Mouse (Mus musculus): ENCODE data around the gene Dnajb5. TPM values are rescaled to one million over a fixed set of nuclear protein-coding genes. Genes with fewer than 3 reads are reported as not detected.

Gene Dnajb5
- polyA plus RNA-seq, 1 experiment from 2014 or later, result 21.5 TPM

DNA sequence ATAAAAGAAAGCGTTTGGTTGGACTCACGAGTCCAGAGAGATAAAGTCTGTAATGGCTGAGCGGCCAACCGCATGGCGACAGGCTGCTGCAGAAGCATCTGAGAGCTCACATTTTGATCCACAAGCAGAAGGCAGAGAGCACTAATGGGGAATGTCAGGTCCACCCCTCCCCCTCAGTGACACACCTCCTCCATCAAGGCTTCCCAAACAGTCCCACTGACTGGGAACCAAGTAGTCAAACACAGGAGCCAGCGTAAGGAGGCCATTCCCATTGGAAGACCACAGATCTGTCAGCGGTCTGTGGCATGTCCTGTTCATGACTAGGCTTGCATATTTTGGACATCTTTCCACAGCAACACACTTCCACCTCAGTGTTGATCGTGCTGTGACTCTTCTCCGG lies 20.7 kb upstream of the Dnajb5 start:
- H3K4me3 ChIP-seq (ENCODE audit: low read depth, low read length), result no peak overlapping the region
- 92% methylated on average over 9 of the region's 9 CpGs for whole genome bisulfite sequencing

GRCm38 (mm10) chr4:42932229-42932969 lies 17.2 kb upstream of the Dnajb5 start:
- no peak overlapping the region for H3K4me3 ChIP-seq (ENCODE audit: low read depth, low read length)
- H3K27me3 ChIP-seq (ENCODE audit: control insufficient read depth, insufficient read depth, low read length), result no peaks in the 10 kb centered on the region
- H3K4me2 ChIP-seq (ENCODE audit: low read depth), result no peak overlapping the region
- no peak overlapping the region for H3K9ac ChIP-seq (ENCODE audit: low read length)
- 68% methylated on average over 8 of the region's 8 CpGs for WGBS
- DNase-seq (ENCODE audit: low spot score) (no peak), ATAC-seq (ENCODE audit: insufficient read depth, low FRiP score, low TSS enrichment) (no peak)
- no peak overlapping the region for H3K27ac ChIP-seq (ENCODE audit: low read depth, low read length)
- no peaks in the 10 kb centered on the region for H3K36me3 ChIP-seq (ENCODE audit: control insufficient read depth, insufficient read depth, low read length)
- no peaks in the 10 kb centered on the region for H3K4me1 ChIP-seq (ENCODE audit: control insufficient read depth, insufficient read depth, low read length)
- H3K9me3 ChIP-seq (ENCODE audit: control insufficient read depth, low read length), result no peaks in the 10 kb centered on the region

More for the DNA sequence above, 20.7 kb upstream of the Dnajb5 start:
- Histone ChIP-seq H3K27ac (ENCODE audit: low read depth, low read length) (no peak overlapping the region), H3K36me3 (ENCODE audit: control insufficient read depth, insufficient read depth, low read length) (no peaks in the 10 kb centered on the region), H3K9me3 (ENCODE audit: control insufficient read depth, low read length) (no peaks in the 10 kb centered on the region), H3K27me3 (ENCODE audit: control insufficient read depth, insufficient read depth, low read length) (no peaks in the 10 kb centered on the region), H3K9ac (ENCODE audit: low read length) (no peak overlapping the region), H3K4me2 (ENCODE audit: low read depth) (no peak overlapping the region), H3K4me1 (ENCODE audit: control insufficient read depth, insufficient read depth, low read length) (no peaks in the 10 kb centered on the region)
- DNase-seq (ENCODE audit: low spot score) (no peak), ATAC-seq (ENCODE audit: insufficient read depth, low FRiP score, low TSS enrichment) (no peak)

DNA sequence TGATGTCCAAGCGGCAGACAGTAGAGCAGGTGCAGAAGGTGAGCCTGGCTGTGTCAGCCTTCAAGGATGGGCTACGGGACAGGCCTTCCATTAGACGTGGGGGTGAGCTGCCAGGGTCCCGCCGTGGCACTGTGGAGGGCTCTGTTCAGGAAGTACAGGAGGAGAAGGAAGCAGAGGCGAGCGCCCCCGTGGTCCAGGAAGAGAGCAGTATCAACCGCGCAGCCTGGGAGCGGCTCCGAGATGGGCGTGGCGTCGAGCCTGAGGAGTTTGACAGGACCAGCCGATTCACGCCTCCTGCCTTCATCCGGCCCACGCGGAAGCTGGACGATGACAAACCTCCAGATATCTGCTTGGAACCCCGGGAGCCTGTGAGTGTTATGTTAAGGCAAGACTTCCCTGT lies 16.0 kb upstream of the Dnajb5 start:
- H3K9me3 ChIP-seq (ENCODE audit: control insufficient read depth, low read length), result no peaks in the 10 kb centered on the region
- peak; percentile 70 for DNase-seq (ENCODE audit: low spot score)
- WGBS, result 11% methylated on average over 22 of the region's 22 CpGs
- H3K4me3 ChIP-seq (ENCODE audit: low read depth, low read length), result no peak overlapping the region
- no peak overlapping the region for H3K27ac ChIP-seq (ENCODE audit: low read depth, low read length)
- H3K4me2 ChIP-seq (ENCODE audit: low read depth), result peak overlapping the region; percentile 4
- no peaks in the 10 kb centered on the region for H3K4me1 ChIP-seq (ENCODE audit: control insufficient read depth, insufficient read depth, low read length)
- no peaks in the 10 kb centered on the region for H3K27me3 ChIP-seq (ENCODE audit: control insufficient read depth, insufficient read depth, low read length)
- no peak for ATAC-seq (ENCODE audit: insufficient read depth, low FRiP score, low TSS enrichment)
- H3K9ac ChIP-seq (ENCODE audit: low read length), result 0 out of 2 replicates have a peak overlapping the region, but pooled peaks have one; percentile 33
- H3K36me3 ChIP-seq (ENCODE audit: control insufficient read depth, insufficient read depth, low read length), result no peaks in the 10 kb centered on the region

- no peaks in the 10 kb centered on the region for H3K27me3 ChIP-seq (ENCODE audit: control insufficient read depth, insufficient read depth, low read length)
Measured at GRCm38 (mm10) chr4:42941396-42941795, 8.2 kb upstream of the Dnajb5 start.

GRCm38 (mm10) chr4:42943341-42943740 lies 6.3 kb upstream of the Dnajb5 start:
- Histone ChIP-seq H3K27me3 (ENCODE audit: control insufficient read depth, insufficient read depth, low read length) (0 out of 2 replicates have a peak, but pooled peaks cover 2% of the 10 kb centered on the region), H3K4me2 (ENCODE audit: low read depth) (no peak overlapping the region), H3K9me3 (ENCODE audit: control insufficient read depth, low read length) (no peaks in the 10 kb centered on the region), H3K4me3 (ENCODE audit: low read depth, low read length) (no peak overlapping the region), H3K27ac (ENCODE audit: low read depth, low read length) (no peak overlapping the region), H3K4me1 (ENCODE audit: control insufficient read depth, insufficient read depth, low read length) (peaks cover 10% of the 10 kb centered on the region), H3K9ac (ENCODE audit: low read length) (no peak overlapping the region), H3K36me3 (ENCODE audit: control insufficient read depth, insufficient read depth, low read length) (no peaks in the 10 kb centered on the region)
- ATAC-seq (ENCODE audit: insufficient read depth, low FRiP score, low TSS enrichment) (no peak), DNase-seq (ENCODE audit: low spot score) (no peak)
- 83% methylated on average over 5 of the region's 5 CpGs for WGBS

More at GRCm38 (mm10) chr4:42941396-42941795, 8.2 kb upstream of the Dnajb5 start:
- peaks cover 4% of the 10 kb centered on the region for H3K4me1 ChIP-seq (ENCODE audit: control insufficient read depth, insufficient read depth, low read length)
- ATAC-seq (ENCODE audit: insufficient read depth, low FRiP score, low TSS enrichment) (no peak), DNase-seq (ENCODE audit: low spot score) (no peak)
- no peak overlapping the region for H3K27ac ChIP-seq (ENCODE audit: low read depth, low read length)
- WGBS, result 81% methylated on average over 7 of the region's 7 CpGs
- no peaks in the 10 kb centered on the region for H3K9me3 ChIP-seq (ENCODE audit: control insufficient read depth, low read length)
- no peaks in the 10 kb centered on the region for H3K36me3 ChIP-seq (ENCODE audit: control insufficient read depth, insufficient read depth, low read length)
- H3K4me2 ChIP-seq (ENCODE audit: low read depth), result no peak overlapping the region
- H3K9ac ChIP-seq (ENCODE audit: low read length), result no peak overlapping the region
- H3K4me3 ChIP-seq (ENCODE audit: low read depth, low read length), result no peak overlapping the region

DNA sequence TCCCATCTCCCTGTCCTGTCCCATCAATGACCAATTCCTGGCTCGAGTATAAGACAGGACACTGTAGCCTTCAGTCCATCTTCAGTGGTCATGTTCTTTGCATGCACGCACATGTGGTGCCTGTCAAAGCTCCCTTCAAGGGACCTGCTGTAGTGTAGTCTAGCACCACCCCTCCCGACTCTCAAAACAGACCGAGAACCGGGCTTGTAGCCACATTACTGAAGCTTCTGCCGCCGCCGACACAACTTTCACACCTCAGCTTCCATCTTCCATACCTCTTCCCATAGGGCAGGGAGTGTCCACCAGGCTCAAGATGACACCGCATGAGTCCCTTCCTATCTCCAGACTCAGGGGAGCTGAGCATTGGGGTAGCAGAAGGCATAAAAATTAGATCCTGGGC lies 5.4 kb upstream of the Dnajb5 start:
- 85% methylated on average over 9 of the region's 9 CpGs for WGBS
- H3K9ac ChIP-seq (ENCODE audit: low read length), result no peak overlapping the region
- H3K36me3 ChIP-seq (ENCODE audit: control insufficient read depth, insufficient read depth, low read length), result no peaks in the 10 kb centered on the region

DNA sequence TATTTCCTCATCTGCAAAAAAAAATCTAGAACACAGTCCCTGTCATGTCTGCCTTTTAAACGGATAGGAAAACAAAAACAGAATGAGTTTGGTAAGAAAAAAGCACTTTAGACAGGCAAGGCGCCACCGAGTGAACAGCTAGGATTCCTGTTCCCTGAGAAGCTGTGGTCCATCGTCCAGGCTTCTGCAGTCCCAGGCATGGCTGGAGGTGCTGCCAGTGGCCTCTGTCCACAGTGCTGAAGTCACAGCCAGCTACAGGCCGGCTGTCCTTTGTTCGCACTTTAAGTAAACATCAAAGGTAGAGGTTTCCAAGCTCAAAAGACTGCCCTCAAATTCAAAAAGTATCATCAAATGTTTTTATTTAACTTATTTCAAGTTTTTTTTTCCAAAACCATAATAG lies 4.6 kb upstream of the Dnajb5 start:
- Histone ChIP-seq H3K9ac (ENCODE audit: low read length) (no peak overlapping the region), H3K27me3 (ENCODE audit: control insufficient read depth, insufficient read depth, low read length) (0 out of 2 replicates have a peak, but pooled peaks cover 2% of the 10 kb centered on the region), H3K27ac (ENCODE audit: low read depth, low read length) (no peak overlapping the region), H3K4me1 (ENCODE audit: control insufficient read depth, insufficient read depth, low read length) (peaks cover 10% of the 10 kb centered on the region), H3K4me3 (ENCODE audit: low read depth, low read length) (no peak overlapping the region), H3K36me3 (ENCODE audit: control insufficient read depth, insufficient read depth, low read length) (no peaks in the 10 kb centered on the region), H3K9me3 (ENCODE audit: control insufficient read depth, low read length) (no peaks in the 10 kb centered on the region), H3K4me2 (ENCODE audit: low read depth) (no peak overlapping the region)
- ATAC-seq (ENCODE audit: insufficient read depth, low FRiP score, low TSS enrichment) (no peak), DNase-seq (ENCODE audit: low spot score) (no peak)
- 14% methylated on average over 6 of the region's 6 CpGs for WGBS

More for the DNA sequence above, 5.4 kb upstream of the Dnajb5 start:
- no peaks in the 10 kb centered on the region for H3K9me3 ChIP-seq (ENCODE audit: control insufficient read depth, low read length)
- peaks cover 10% of the 10 kb centered on the region for H3K4me1 ChIP-seq (ENCODE audit: control insufficient read depth, insufficient read depth, low read length)
- H3K27me3 ChIP-seq (ENCODE audit: control insufficient read depth, insufficient read depth, low read length), result 0 out of 2 replicates have a peak, but pooled peaks cover 2% of the 10 kb centered on the region
- ATAC-seq (ENCODE audit: insufficient read depth, low FRiP score, low TSS enrichment) (no peak), DNase-seq (ENCODE audit: low spot score) (no peak)
- H3K4me2 ChIP-seq (ENCODE audit: low read depth), result no peak overlapping the region
- no peak overlapping the region for H3K27ac ChIP-seq (ENCODE audit: low read depth, low read length)
- no peak overlapping the region for H3K4me3 ChIP-seq (ENCODE audit: low read depth, low read length)

DNA sequence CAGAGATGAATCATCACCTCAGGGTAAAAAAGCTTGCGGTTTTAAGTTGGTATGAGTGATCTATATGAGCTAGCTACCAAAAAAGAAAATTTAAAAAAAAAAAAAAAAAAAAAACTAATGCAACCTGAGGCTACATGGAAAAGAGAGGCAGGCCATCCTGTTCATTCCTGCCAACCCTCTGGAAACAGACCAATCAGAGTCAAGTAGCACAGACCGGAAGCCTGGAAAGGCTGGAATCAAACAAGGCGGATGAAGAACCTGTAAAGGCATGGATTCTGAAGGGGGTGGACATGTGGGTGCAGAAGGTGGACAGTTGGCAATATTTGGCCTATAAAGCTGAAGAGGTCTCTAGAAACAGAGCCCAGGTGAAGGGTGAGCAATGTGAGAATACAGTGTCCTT lies 4.2 kb upstream of the Dnajb5 start:
- H3K36me3 ChIP-seq (ENCODE audit: control insufficient read depth, insufficient read depth, low read length), result no peaks in the 10 kb centered on the region
- H3K4me3 ChIP-seq (ENCODE audit: low read depth, low read length), result no peak overlapping the region
- H3K9ac ChIP-seq (ENCODE audit: low read length), result no peak overlapping the region
- DNase-seq (ENCODE audit: low spot score) (no peak), ATAC-seq (ENCODE audit: insufficient read depth, low FRiP score, low TSS enrichment) (no peak)
- H3K9me3 ChIP-seq (ENCODE audit: control insufficient read depth, low read length), result no peaks in the 10 kb centered on the region
- peaks cover 11% of the 10 kb centered on the region for H3K4me1 ChIP-seq (ENCODE audit: control insufficient read depth, insufficient read depth, low read length)
- 0 out of 2 replicates have a peak, but pooled peaks cover 2% of the 10 kb centered on the region for H3K27me3 ChIP-seq (ENCODE audit: control insufficient read depth, insufficient read depth, low read length)
- no peak overlapping the region for H3K27ac ChIP-seq (ENCODE audit: low read depth, low read length)
- WGBS, result 91% methylated on average over 3 of the region's 3 CpGs
- no peak overlapping the region for H3K4me2 ChIP-seq (ENCODE audit: low read depth)

DNA sequence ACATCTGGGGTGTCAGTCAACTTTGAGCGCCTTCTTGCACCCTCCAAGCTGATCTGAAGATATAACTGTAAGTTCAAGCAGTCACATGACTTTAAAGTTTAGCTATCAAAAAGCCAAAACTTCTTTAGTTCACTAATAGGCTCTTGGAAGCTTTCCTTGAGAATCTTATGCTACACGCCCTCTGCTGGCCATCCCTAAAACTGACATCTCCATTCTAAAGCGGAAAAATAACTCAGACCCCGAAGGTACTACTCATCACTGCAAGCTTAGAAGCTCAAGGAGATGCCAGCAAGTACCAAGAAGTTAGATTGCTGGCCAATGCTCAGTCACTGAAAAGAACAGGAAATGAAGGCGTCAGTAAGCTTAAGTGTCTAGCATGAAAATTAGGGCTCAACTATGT lies 3.7 kb upstream of the Dnajb5 start:
- peaks cover 15% of the 10 kb centered on the region for H3K4me1 ChIP-seq (ENCODE audit: control insufficient read depth, insufficient read depth, low read length)
- no peak overlapping the region for H3K4me3 ChIP-seq (ENCODE audit: low read depth, low read length)
- no peaks in the 10 kb centered on the region for H3K36me3 ChIP-seq (ENCODE audit: control insufficient read depth, insufficient read depth, low read length)
- 0 out of 2 replicates have a peak, but pooled peaks cover 2% of the 10 kb centered on the region for H3K27me3 ChIP-seq (ENCODE audit: control insufficient read depth, insufficient read depth, low read length)
- no peak overlapping the region for H3K4me2 ChIP-seq (ENCODE audit: low read depth)
- DNase-seq (ENCODE audit: low spot score) (peak; percentile 61), ATAC-seq (ENCODE audit: insufficient read depth, low FRiP score, low TSS enrichment) (no peak)
- no peaks in the 10 kb centered on the region for H3K9me3 ChIP-seq (ENCODE audit: control insufficient read depth, low read length)
- H3K9ac ChIP-seq (ENCODE audit: low read length), result no peak overlapping the region
- WGBS, result 12% methylated on average over 5 of the region's 5 CpGs
- H3K27ac ChIP-seq (ENCODE audit: low read depth, low read length), result no peak overlapping the region

All from neural tube, embryonic 11.5 days (tissue).